Mouse (Mus musculus) heart, adult 2 months (tissue): ENCODE measurements around the gene Coro1a.

Experiments
- CTCF ChIP-seq: fragments of 200-600 bp; IDR thresholded peaks from 2 replicates; pipeline ENCODE4 v1.8.1; 2022; ENCODE audit warnings: antibody characterized with exemption, mild to moderate bottlenecking, moderate library complexity
- EP300 ChIP-seq: fragments of 200-500 bp; IDR thresholded peaks from 2 replicates; pipeline ENCODE4 v1.6.1; 2011; ENCODE audit warnings: low read depth, low read length, control low read depth; ENCODE audit not compliant: insufficient read depth
- POLR2A ChIP-seq: fragments of 200-500 bp; IDR thresholded peaks from 2 replicates; pipeline ENCODE4 v1.6.1; 2011; ENCODE audit warnings: mild to moderate bottlenecking, low read depth, low read length, control low read depth; ENCODE audit not compliant: insufficient read depth

- no peak for TF ChIP-seq POLR2A
- TF ChIP-seq CTCF = no peak
- TF ChIP-seq EP300 = no peak
Observed at GRCm38 (mm10) chr7:126715679-126716078, 8.1 kb upstream of the Coro1a start.
